Mouse (Mus musculus) gastrocnemius, postnatal 36 days (tissue): ENCODE measurements at regions not wholly inside any gene's neighbourhood (a gene's known extent, or its start where the extent isn't known, plus 50 kb on each side); places are given as distances from the start of the nearest gene placed in this dataset.
"Not testable (repeated sequence)": the region's sequence is repeated elsewhere in the genome, so short reads cannot be mapped to it uniquely, and the experiment has no call there.

Experiments
- DNase-seq, 2 experiments: peaks; one replicate each; pipeline ENCODE4 v3.0.0; 2022
- intact Hi-C: fragments of 180-260 bp; cut with DNase I; formaldehyde crosslinking; loops from one replicate; pipeline ENCODE4 v1.15.1; 2025

GRCm38 (mm10) chr7:36229031-36229430 is 426.2 kb upstream of the Zfp507 start:
- no peak for DNase-seq
- intact Hi-C loops: no loop called here

GRCm38 (mm10) chr7:36224416-36224815 is 421.6 kb upstream of the Zfp507 start:
- intact Hi-C loops: no loop called here
- DNase-seq: no peak

GRCm38 (mm10) chr7:36218386-36218785 is 415.6 kb upstream of the Zfp507 start:
- intact Hi-C loops: no loop called here
- no peak for DNase-seq

GRCm38 (mm10) chr7:36210034-36210433 is 407.2 kb upstream of the Zfp507 start:
- intact Hi-C loops: no loop called here
- DNase-seq: no peak

GRCm38 (mm10) chr7:36207525-36208260 is 404.9 kb upstream of the Zfp507 start:
- no peak for DNase-seq
- intact Hi-C loops: no loop called here

GRCm38 (mm10) chr7:36198091-36198700 is 395.4 kb upstream of the Zfp507 start:
- intact Hi-C loops: no loop called here
- no peak for DNase-seq

- intact Hi-C loops: no loop called here
- no peak for DNase-seq
Observed at GRCm38 (mm10) chr7:36196154-36196720, 393.4 kb upstream of the Zfp507 start.

- intact Hi-C loops: no loop called here
- no peak for DNase-seq
Observed at GRCm38 (mm10) chr7:36192645-36193044, 389.8 kb upstream of the Zfp507 start.

GRCm38 (mm10) chr7:36177947-36178346 is 375.1 kb upstream of the Zfp507 start:
- no peak for DNase-seq

GRCm38 (mm10) chr7:36175296-36175695 is 372.5 kb upstream of the Zfp507 start:
- no peak for DNase-seq
- intact Hi-C loops: no loop called here

More at GRCm38 (mm10) chr7:36177947-36178346, 375.1 kb upstream of the Zfp507 start:
- intact Hi-C loops: no loop called here

GRCm38 (mm10) chr7:36172511-36172910 is 369.7 kb upstream of the Zfp507 start:
- DNase-seq, intact Hi-C loops: not testable (repeated sequence)

- intact Hi-C loops: no loop called here
Observed at GRCm38 (mm10) chr7:36157270-36157945, 354.6 kb upstream of the Zfp507 start.

GRCm38 (mm10) chr7:36156595-36156994 is 353.8 kb upstream of the Zfp507 start:
- no peak for DNase-seq
- intact Hi-C loops: no loop called here

More at GRCm38 (mm10) chr7:36157270-36157945, 354.6 kb upstream of the Zfp507 start:
- no peak for DNase-seq

GRCm38 (mm10) chr7:36155576-36155975 is 352.8 kb upstream of the Zfp507 start:
- intact Hi-C loops: no loop called here
- no peak for DNase-seq

GRCm38 (mm10) chr7:36155159-36155558 is 352.4 kb upstream of the Zfp507 start:
- intact Hi-C loops: no loop called here
- DNase-seq: no peak

GRCm38 (mm10) chr7:36150871-36151560 is 348.2 kb upstream of the Zfp507 start:
- no peak for DNase-seq
- intact Hi-C loops: no loop called here

- intact Hi-C loops: no loop called here
- DNase-seq: no peak
Observed at GRCm38 (mm10) chr7:36136571-36136970, 333.8 kb upstream of the Zfp507 start.

GRCm38 (mm10) chr7:36134557-36134956 is 331.8 kb upstream of the Zfp507 start:
- intact Hi-C loops: no loop called here
- no peak for DNase-seq

- intact Hi-C loops: no loop called here
- DNase-seq: no peak
Observed at GRCm38 (mm10) chr7:36133658-36134143, 330.9 kb upstream of the Zfp507 start.

- no peak for DNase-seq
- intact Hi-C loops: no loop called here
Observed at GRCm38 (mm10) chr7:36133026-36133425, 330.2 kb upstream of the Zfp507 start.

GRCm38 (mm10) chr7:36132569-36132968 is 329.8 kb upstream of the Zfp507 start:
- no peak for DNase-seq
- intact Hi-C loops: no loop called here
